12 mouse cellular contexts compared by ENCODE assay signal in genomic region chr2:71209041-71209755, GRCm38 (mm10).
"Had no signal": no experiment of that assay in that cellular context is flagged by ENCODE, and none has a peak within 500 bp of the region (broad histone marks: within the 10 kb centered on the region; RNA-seq: fewer than 3 reads in every experiment).

No protein-coding gene starts in this region.

- ATAC-seq: liver, postnatal 0 days; lung, postnatal 0 days had no signal

- DNase-seq: kidney, adult 18-20 months; kidney, adult 9 months; kidney, postnatal 14 days; kidney, postnatal 4 days; liver, postnatal 0 days; lung, embryonic 14.5 days; midbrain, embryonic 14.5 days; retina, postnatal 1 day; right cerebral cortex, postnatal 25 days; thymus, adult 18-20 months; thymus, postnatal 36 days had no signal
